Mouse (Mus musculus) hindbrain, embryonic 16.5 days (tissue): ENCODE results near the gene Naa38. TPM values are rescaled to one million over a fixed set of nuclear protein-coding genes. Genes with fewer than 3 reads are reported as not detected.
"Not testable (repeated sequence)": the region's sequence is repeated elsewhere in the genome, so short reads cannot be mapped to it uniquely, and the experiment has no call there.

ENCODE experiments used
- ATAC-seq: fragments of 200-750 bp; cut with Nextera tagmentation; 2 replicates; pipeline ENCODE4 v1.8.0; 2017; ENCODE audit warnings: moderate TSS enrichment, moderate library complexity
- H3K27ac ChIP-seq: fragments of 300-500 bp; sonication (generic); 2 replicates; pipeline ENCODE4 v1.5.1; 2014; ENCODE audit warnings: low read depth, mild to moderate bottlenecking, control low read depth, low read length, moderate library complexity
- H3K27me3 ChIP-seq: fragments of 300-500 bp; sonication (generic); replicated peaks from 2 replicates; pipeline ENCODE4 v1.6.1; 2014; ENCODE audit warnings: low read length; ENCODE audit not compliant: control insufficient read depth, insufficient read depth
- H3K36me3 ChIP-seq: fragments of 300-500 bp; sonication (generic); 2 replicates; pipeline ENCODE4 v1.6.1; 2014; ENCODE audit warnings: mild to moderate bottlenecking, low read length, moderate library complexity, mixed read lengths; ENCODE audit not compliant: control insufficient read depth, insufficient read depth
- H3K4me1 ChIP-seq: fragments of 300-500 bp; sonication (generic); 2 replicates; pipeline ENCODE4 v1.6.1; 2014; ENCODE audit warnings: low read depth, low read length; ENCODE audit not compliant: control insufficient read depth, insufficient read depth
- H3K4me2 ChIP-seq: fragments of 300-500 bp; sonication (generic); 2 replicates; pipeline ENCODE4 v1.6.1; 2014; ENCODE audit warnings: mild to moderate bottlenecking, low read length, control low read depth, moderate library complexity
- H3K4me3 ChIP-seq: fragments of 300-500 bp; sonication (generic); 2 replicates; pipeline ENCODE4 v1.5.1; 2014; ENCODE audit warnings: mild to moderate bottlenecking, low read length, control low read depth, moderate library complexity
- H3K9ac ChIP-seq: fragments of 300-500 bp; sonication (generic); 2 replicates; pipeline ENCODE4 v1.6.1; 2014; ENCODE audit warnings: low read depth, mild to moderate bottlenecking, control low read depth, low read length, moderate library complexity
- H3K9me3 ChIP-seq: fragments of 300-500 bp; sonication (generic); 2 replicates; pipeline ENCODE4 v1.6.1; 2014; ENCODE audit warnings: mild to moderate bottlenecking, low read length, moderate library complexity; ENCODE audit not compliant: control insufficient read depth
- WGBS: fragments of 180-500 bp; shearing (Covaris S2); extraction: QIAGEN DNeasy Blood & Tissue Kit; methylation state at CpG from one replicate; pipeline ENCODE4 v1.1.7; 2014; 5-methylcytosine and 5-hydroxymethylcytosine counted together
- polyA plus RNA-seq: library from polyadenylated mRNA; unstranded; fragments of >200 nt; fragmentation: Nextera tagmentation; extraction: Ambion mirVana; gene quantifications from 2 replicates; pipeline ENCODE4 v1.2.1, GENCODE M21; 2015

Gene Naa38
- 102 and 130 TPM in 2 replicates for polyA plus RNA-seq

DNA sequence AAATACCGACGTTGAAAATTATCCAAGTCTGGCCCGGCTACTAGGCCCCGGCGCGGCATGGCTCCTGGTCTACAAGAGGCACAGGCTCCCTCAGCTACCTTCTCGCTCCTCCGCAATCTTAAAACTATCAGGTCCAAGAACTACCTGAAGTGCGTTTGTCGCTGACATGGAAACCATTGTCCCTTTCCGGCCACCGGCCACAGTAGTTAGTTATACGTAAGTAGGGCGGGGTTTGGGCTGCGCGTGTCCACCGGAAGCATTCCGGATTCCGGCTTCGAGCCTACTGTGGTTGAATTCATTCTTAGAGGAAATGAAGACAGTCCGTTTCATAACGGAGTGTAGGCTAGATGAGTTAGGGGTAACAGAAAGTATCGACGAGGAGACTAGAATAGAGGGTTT is at the start of gene Naa38, which contains the start of gene Cyb5d1:
Naa38 (plus strand) TSS at position 253 of the 399 bp plus-strand sequence.
Cyb5d1 (minus strand) TSS at position 397 of the 399 bp plus-strand sequence.
- Histone ChIP-seq H3K4me2 (peak within 1 kb of the TSS; percentile 80), H3K36me3 (peaks cover 12% of the 10 kb centered on the region), H3K9ac (peak within 1 kb of the TSS; percentile 95), H3K4me1 (peaks cover 13% of the 10 kb centered on the region), H3K4me3 (peak within 1 kb of the TSS; percentile 78), H3K27ac (peak within 1 kb of the TSS; percentile 99)
- not testable (repeated sequence) for H3K27me3 ChIP-seq, H3K9me3 ChIP-seq
- peak; percentile 83 for ATAC-seq
- under 1% methylated on average over 23 of the region's 24 CpGs for WGBS

- Histone ChIP-seq H3K9ac (no peak overlapping the region), H3K4me1 (peaks cover 7% of the 10 kb centered on the region), H3K4me2 (no peak overlapping the region), H3K27ac (no peak overlapping the region), H3K9me3 (no peaks in the 10 kb centered on the region), H3K4me3 (no peak overlapping the region), H3K27me3 (no peaks in the 10 kb centered on the region), H3K36me3 (peaks cover 51% of the 10 kb centered on the region)
- WGBS = 87% methylated on average over 25 of the region's 26 CpGs
- ATAC-seq = no peak
Observed at GRCm38 (mm10) chr11:69346441-69346840, 48.8 kb upstream of the Naa38 start.

DNA sequence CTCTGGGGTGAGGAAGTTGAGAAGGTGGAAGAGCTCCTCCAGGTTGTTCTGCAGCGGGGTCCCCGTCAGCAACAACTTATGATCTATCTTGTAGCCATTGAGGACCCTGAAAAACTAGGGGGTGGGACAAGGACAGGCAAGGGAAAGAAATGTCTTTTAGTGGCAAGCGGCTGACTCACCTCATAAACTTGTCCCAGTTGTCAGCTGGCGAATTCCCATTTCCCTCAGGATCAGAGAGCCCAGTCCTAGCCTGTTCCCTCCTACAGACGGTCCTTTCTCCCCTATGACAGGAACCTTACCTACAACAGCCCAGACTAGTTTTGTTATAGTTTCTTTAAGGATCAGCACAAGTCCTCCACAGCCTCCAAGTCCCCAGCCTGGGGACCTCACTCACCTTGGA is 38.7 kb upstream of the Naa38 start:
- no peaks in the 10 kb centered on the region for H3K9me3 ChIP-seq
- no peak overlapping the region for H3K4me3 ChIP-seq
- no peak for ATAC-seq
- WGBS = 95% methylated on average over 5 of the region's 5 CpGs
- no peak overlapping the region for H3K9ac ChIP-seq
- no peaks in the 10 kb centered on the region for H3K27me3 ChIP-seq
- no peaks in the 10 kb centered on the region for H3K4me1 ChIP-seq
- H3K36me3 ChIP-seq = peaks cover 81% of the 10 kb centered on the region
- H3K27ac ChIP-seq = no peak overlapping the region
- H3K4me2 ChIP-seq = no peak overlapping the region

- H3K9me3 ChIP-seq = no peaks in the 10 kb centered on the region
Observed at GRCm38 (mm10) chr11:69357690-69358089, 37.6 kb upstream of the Naa38 start.

GRCm38 (mm10) chr11:69362021-69362420 is 33.3 kb upstream of the Naa38 start:
- Histone ChIP-seq H3K9ac (no peak overlapping the region), H3K27ac (no peak overlapping the region), H3K4me1 (peaks cover 22% of the 10 kb centered on the region), H3K4me2 (no peak overlapping the region), H3K27me3 (no peaks in the 10 kb centered on the region), H3K4me3 (no peak overlapping the region), H3K9me3 (no peaks in the 10 kb centered on the region), H3K36me3 (peaks cover 55% of the 10 kb centered on the region)
- 58% methylated on average over 7 of the region's 7 CpGs for WGBS
- no peak for ATAC-seq

More at GRCm38 (mm10) chr11:69357690-69358089, 37.6 kb upstream of the Naa38 start:
- 90% methylated on average over 12 of the region's 12 CpGs for WGBS
- Histone ChIP-seq H3K36me3 (peaks cover 86% of the 10 kb centered on the region), H3K4me3 (no peak overlapping the region), H3K4me1 (no peaks in the 10 kb centered on the region), H3K27ac (no peak overlapping the region), H3K4me2 (no peak overlapping the region), H3K9ac (no peak overlapping the region), H3K27me3 (no peaks in the 10 kb centered on the region)
- no peak for ATAC-seq

GRCm38 (mm10) chr11:69362479-69362878 is 32.8 kb upstream of the Naa38 start:
- H3K27me3 ChIP-seq = no peaks in the 10 kb centered on the region
- peaks cover 22% of the 10 kb centered on the region for H3K4me1 ChIP-seq
- no peak overlapping the region for H3K4me3 ChIP-seq
- ATAC-seq = no peak
- H3K4me2 ChIP-seq = no peak overlapping the region
- 93% methylated on average over 2 of the region's 2 CpGs for WGBS
- H3K36me3 ChIP-seq = peaks cover 50% of the 10 kb centered on the region
- no peaks in the 10 kb centered on the region for H3K9me3 ChIP-seq
- no peak overlapping the region for H3K27ac ChIP-seq
- no peak overlapping the region for H3K9ac ChIP-seq

DNA sequence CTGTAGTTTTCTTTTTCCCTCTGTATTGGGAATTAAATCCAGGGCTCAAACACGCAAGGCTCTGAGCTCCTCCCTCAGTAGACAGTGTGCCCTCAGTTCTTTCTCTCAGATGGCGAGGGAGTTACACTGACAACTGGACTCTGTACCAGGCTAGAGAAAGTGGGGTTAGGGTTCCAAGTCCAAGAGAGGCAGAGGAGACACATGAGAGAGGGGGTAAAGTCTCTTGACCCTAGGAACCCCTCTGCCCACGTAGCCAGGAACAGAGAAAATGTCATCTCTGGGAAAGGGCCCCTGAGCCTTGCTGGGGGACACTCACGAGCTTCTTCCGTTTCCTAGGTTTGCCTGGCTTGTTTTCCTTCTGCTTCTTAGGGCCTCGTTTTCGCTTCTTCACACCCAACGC is 30.9 kb upstream of the Naa38 start:
- WGBS = 39% methylated on average over 8 of the region's 8 CpGs
- H3K27me3 ChIP-seq = no peaks in the 10 kb centered on the region
- no peak overlapping the region for H3K9ac ChIP-seq
- peaks cover 29% of the 10 kb centered on the region for H3K4me1 ChIP-seq
- peak overlapping the region; percentile 91 for H3K4me2 ChIP-seq
- no peak overlapping the region for H3K4me3 ChIP-seq
- no peak for ATAC-seq
- H3K36me3 ChIP-seq = peaks cover 34% of the 10 kb centered on the region
- no peaks in the 10 kb centered on the region for H3K9me3 ChIP-seq
- peak overlapping the region; percentile 100 for H3K27ac ChIP-seq

DNA sequence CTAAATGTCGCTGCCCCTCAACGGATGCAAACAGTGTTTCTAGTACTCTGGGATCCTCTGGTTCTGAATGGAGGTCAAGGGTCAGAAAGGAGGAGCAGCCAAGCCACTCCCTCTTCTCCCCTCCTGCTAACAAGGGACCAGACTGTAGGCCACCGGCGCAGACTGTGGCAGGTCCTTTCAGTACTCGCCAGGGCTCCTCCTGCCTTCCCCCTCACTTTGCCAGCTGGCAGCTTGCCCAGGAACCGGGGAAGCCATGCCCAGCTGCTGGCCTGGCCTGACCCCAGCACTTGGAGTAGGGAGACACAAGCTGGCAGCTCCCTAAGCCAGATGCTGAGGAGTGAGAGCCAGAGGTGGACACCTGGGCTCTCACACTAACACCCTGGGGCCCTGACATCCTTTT is 30.4 kb upstream of the Naa38 start:
- Histone ChIP-seq H3K4me1 (peaks cover 29% of the 10 kb centered on the region), H3K27ac (peak overlapping the region; percentile 100), H3K4me3 (peak overlapping the region; percentile 4; the same call in 1 of the 2 replicates), H3K4me2 (peak overlapping the region; percentile 91), H3K9me3 (no peaks in the 10 kb centered on the region), H3K36me3 (peaks cover 28% of the 10 kb centered on the region), H3K27me3 (no peaks in the 10 kb centered on the region), H3K9ac (peak overlapping the region; percentile 69; the same call in 1 of the 2 replicates)
- ATAC-seq = peak; percentile 77
- 5% methylated on average over 6 of the region's 6 CpGs for WGBS

DNA sequence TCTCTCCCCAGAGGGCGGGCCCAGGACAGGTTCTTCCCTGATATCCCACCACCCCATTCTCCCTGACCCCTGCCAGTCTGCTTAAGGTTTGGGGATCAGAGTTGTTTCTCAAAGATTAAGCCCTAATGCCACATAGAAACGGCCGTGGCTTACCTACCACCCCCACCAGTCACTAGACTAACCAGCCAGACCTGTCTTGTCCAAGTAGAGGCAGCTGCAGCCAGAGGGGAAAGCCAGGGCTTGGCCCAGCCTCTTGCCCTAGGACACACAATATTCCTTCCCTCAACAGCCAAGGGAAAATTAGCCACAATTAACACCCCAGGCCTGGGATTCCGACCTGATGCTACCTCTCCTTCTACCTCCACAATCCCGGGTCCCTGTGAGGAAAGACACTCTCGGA is 29.6 kb upstream of the Naa38 start:
- peak overlapping the region; percentile 91 for H3K4me2 ChIP-seq
- WGBS = 22% methylated on average over 6 of the region's 6 CpGs
- no peaks in the 10 kb centered on the region for H3K9me3 ChIP-seq
- peak overlapping the region; percentile 69 for H3K9ac ChIP-seq
- peak overlapping the region; percentile 100 for H3K27ac ChIP-seq
- peaks cover 31% of the 10 kb centered on the region for H3K4me1 ChIP-seq
- H3K36me3 ChIP-seq = peaks cover 20% of the 10 kb centered on the region
- no peaks in the 10 kb centered on the region for H3K27me3 ChIP-seq
- ATAC-seq = no peak; the same call in 1 of the 2 replicates
- H3K4me3 ChIP-seq = peak overlapping the region; percentile 91
